Mouse (Mus musculus): ENCODE measurements at regions not wholly inside any gene's neighbourhood (a gene's known extent, or its start where the extent isn't known, plus 50 kb on each side); places are given as distances from the start of the nearest gene placed in this dataset.

DNA sequence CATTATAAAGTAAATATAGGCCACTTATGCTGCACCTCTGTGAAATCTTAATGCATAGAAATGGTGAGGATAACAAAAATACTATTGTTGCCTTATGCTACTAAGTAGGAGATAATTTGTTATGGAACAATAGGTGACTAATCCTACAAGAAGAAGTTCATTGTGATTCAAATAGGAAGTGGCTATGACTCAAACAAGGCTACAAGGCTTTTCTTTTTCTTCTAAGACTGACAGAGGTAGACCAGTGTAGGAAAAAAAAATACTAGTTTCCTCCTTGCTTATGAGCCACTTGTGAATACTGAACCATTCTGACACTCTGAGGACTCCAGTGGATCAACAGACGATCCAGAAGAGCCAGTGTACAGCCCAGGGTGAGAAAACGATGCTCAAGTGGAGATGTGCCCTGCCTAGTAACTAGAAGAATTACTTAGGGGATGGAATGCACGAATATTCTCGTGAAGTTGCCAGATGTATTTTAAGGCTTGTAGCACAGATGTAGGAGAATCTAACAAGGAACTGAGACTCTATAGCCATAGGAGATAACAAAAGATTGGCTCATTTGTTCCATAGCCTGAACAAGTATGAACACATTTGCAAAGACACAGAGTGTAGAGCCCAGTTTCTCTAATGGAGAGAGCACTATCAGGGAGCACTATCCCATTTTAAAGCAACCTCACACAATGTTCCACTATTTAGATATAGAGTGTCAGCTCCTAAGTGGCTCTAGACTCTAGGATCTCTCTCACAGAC is 60.3 kb downstream of the Fzd1 start:
- no peak for DNase-seq (ENCODE audit: extremely low spot score)

DNA sequence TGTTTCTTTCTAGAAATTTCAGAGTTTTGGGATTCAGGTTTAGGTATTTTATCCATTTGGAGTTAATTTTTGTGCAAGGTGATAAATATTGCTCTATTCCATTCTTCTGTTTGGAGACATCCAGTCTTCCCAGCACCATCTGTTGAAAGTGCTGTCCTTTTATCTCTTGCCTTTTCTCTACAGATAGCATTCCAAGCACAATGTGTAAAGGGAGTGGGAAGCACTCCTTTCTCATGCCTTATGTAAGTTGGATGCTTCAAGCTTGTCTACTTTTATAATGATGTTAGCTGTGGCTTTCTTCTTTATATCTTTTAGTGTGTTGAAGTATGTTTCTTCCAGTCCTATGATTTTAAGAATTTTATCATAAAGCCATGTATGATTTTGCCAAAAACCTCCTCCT is 61.1 kb downstream of the Fzd1 start:
- DNase-seq (ENCODE audit: extremely low spot score), result no peak

DNA sequence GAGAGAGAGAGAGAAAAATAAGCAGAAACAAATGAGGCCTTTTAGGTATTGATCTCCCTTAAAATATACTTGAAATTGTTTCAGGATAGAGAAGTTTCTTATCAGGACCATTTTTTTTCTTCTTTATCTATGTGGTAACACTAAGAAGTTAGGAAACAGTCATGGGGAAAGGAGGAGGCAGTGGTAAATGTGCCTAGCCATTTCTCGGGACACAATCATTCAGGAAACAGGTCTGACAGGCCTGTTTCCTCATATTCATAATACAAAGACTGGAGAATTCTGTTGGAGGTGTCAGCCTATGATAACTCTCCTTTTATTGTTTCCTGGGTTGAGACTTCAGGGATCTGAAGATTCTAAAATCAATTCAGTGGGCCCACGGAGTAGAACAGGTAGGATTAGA is 68.7 kb downstream of the Fzd1 start:
- no peak for DNase-seq (ENCODE audit: extremely low spot score)

DNA sequence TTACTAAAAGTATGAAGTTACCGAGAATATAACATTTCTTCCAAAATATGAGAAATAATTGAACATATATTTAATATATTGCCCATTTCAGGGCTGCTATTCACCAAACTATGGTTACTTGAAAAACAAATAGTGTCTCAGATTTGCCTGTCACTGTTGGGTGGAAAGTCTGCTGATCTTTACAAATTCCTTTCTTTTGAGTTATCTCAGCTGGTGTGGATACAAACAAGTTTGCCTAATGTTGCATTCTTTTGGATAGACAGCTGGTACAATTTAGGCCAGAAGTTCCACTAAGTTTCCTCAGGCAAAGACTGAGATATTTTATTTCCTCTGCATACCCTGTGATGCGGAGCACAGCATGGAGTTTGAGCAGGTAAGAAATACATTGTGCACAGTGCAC is 82.5 kb downstream of the Fzd1 start:
- DNase-seq (ENCODE audit: extremely low spot score), result no peak

DNA sequence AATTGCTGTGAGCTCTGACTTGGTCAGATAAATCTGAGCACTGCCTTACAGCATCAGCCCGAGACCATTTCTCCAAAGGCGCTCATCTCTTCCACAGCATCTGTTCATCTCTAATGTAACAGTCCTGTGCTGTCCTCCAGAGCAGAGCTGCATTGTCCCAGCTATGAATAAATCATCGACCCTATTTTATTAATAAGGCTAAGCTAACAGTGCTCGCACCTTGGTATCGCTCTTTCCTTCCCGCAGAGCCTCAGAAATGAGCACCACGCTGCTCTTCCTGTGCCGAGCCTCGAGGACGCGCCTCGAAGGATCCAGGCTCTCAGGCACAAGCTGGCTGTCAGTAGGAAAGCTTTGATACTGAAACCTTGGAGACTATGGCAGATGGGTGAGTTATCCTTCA is 91.5 kb downstream of the Fzd1 start:
- DNase-seq (ENCODE audit: extremely low spot score), result no peak

DNA sequence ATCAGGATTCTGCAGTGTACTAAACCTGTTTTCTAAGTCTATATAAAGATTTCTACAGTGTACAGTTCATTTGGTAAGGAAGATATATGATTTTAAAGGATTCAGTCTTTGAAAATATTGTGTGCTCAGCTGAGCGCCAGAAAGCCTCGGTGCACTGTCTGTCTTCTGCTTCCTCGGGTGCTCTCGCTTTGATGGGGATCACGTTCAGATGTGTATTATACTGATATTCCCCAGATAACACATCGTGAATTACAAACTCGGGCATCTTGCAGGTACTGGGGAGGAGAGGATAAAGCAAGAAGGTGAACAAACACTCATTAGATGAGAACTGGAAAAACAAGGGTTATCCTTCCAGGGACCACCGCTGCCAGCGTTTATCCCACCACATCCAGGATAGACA is 91.9 kb downstream of the Fzd1 start:
- DNase-seq (ENCODE audit: extremely low spot score), result no peak

DNA sequence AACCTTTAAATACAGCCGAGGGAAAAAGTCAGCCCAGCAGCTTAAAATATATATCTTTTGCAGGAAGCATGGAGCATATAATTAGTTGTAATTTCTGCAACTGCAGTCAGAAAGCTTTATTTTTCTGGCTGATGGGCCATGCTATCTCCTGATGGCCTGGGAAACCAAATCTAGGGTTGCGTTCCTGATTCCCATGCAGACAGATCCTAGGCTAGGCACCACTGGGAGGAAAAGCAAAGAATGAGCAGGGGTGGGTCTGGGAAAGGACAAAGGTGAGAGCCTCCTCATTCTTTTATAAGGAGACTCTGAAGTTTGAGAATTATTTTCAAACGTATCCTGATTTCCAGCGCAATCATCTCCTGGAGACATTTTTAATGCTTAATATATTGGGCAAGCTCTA is 92.9 kb downstream of the Fzd1 start:
- no peak for DNase-seq (ENCODE audit: extremely low spot score)

DNA sequence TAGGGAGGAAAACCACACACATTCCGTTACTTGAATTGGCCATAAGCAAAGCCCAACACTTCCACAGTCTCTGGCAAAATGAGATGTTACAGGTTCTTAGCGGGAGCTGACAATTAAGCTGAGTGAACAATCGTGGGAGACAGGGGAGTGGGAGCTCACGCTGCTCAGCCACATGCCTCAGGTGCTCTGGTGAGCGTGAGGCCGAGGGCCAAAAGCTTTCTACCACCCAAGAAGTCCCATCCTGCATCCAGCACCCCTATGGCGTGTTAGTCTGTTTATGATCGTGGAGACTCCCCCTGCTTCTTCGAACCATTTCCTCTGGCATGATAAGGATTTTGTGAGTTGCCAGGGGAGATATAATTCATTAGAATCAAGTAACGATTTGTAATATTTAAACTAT is 93.3 kb downstream of the Fzd1 start:
- DNase-seq (ENCODE audit: extremely low spot score), result no peak

DNA sequence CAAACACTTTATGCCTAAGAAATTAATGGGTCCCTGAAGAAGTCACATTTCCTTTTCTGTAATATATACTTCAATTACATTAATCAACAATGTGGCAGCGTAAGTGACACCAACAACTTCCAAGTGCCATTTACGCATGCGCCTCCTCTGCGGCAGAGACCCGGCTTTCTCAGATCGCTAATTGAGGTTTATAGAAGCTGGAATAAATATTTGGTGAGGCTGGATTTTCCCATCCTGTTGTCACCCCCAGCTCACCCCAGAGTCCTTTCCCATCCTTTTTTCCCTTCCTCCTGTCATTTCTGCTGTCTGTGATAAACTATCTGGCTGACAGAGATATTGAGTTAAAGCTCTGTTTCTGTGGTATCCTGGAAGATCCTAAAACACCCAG is 95.6 kb downstream of the Fzd1 start:
- DNase-seq (ENCODE audit: extremely low spot score), result no peak

DNA sequence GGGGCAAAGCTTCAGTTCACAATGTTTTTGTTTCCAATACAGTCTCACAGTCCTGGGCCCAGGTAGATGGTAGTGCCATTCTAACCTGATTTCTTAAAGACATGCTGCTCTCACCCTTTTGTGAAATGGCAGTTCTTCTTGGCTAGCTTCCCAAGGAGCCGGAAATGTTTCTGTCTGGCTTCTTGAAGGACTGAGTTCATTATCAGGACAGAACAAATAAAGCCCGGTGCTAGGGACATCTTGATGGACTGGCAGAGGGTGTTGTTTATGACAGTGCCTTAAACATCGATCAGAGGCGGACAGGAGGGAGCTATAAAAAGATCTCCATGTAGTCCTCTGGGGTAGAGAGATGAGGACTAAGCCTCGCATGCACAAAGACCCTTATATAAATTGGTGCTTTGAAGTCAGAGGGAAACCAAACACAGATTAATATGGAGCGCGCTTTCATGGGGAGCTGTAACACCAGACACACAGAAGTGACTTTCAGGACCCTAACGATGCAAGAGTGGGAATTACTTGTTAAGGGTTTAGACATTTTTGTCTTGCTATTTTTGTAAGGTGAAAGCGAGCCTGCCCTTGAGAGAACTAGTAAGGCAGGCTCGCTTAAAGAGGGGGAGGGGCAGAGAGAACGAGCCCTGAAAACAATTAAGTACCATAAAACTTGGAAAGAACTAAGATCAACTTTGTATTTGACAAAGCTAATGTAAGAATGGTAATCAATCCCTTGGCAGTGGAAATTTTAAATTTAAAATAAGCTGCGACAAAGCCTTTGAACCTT is 96.2 kb downstream of the Fzd1 start:
- DNase-seq (ENCODE audit: extremely low spot score), result no peak

DNA sequence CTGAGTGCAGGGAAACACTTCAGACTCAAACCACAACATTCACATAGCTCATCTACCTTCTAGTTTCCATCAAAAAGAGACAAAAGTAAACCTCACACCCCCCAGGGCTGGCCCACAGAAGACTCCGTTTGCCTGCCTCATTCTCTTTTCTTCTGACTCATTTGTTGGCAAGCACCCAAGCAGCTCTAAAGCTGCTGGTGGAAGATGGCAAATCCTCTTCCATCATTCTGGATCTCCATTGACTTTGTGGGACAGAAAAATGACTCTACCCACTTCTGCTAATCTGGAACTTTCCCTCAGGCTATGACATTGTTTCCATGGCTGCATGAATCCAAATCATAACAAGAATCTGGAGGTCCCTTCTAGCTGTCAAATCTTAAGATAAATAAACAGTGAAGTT is 99.9 kb downstream of the Fzd1 start:
- DNase-seq (ENCODE audit: extremely low spot score), result no peak

DNA sequence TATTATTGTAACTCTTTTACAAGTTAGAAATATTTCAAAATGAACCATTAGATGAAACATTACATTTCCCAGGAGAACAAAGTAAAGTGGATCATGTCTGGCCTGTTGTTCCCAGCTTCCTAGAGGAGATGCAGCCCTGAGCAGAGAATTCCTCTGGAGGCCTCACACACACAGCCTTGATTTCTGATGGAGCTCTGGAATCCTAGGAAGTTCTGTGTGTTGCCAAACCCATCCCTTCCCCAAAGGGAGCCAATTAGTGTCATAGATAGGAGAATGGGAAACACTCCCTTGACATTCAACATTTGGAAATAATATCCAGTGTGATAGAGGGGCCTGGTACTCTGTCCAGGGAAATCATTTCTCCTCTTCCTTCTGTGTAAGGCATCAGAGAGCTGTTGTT is 103.6 kb downstream of the Fzd1 start:
- no peak for DNase-seq (ENCODE audit: extremely low spot score)

DNA sequence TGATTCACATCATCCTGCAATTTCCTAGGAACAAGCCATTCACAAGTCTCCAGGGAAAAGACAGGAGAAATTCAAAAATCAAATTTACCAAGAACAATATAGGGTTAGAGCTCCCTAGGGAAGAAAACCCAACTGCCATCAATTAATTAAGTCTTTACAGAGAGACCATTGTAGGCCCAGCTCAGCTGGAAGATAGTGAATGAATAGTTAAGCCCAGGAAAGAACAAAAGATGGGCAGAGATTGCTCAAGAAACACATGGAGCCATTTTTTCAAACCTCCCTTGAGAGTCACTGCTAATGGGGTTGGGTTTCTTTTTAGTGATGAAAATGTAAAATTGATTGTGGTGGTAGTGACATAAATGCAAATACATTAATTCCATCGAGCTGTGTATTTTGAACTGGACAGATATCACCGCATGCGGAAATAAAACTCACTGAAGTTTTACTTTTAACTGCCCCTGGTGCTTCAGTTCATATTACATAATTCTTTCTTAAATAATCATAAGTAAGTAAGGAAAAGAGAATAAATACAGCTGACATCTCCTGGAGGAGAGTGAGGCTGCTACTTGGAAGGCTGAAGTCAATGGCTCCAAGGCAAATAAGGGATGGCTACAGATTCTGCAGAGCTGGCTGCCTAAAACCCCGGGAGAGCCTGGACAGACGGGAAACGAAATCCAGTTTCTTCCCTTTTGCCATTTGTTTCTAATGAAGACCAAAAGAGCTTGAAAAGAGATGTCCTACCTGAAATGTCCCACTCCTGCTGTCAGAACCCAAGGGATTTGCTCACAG is 106.5 kb downstream of the Fzd1 start:
- no peak for DNase-seq (ENCODE audit: extremely low spot score)

DNA sequence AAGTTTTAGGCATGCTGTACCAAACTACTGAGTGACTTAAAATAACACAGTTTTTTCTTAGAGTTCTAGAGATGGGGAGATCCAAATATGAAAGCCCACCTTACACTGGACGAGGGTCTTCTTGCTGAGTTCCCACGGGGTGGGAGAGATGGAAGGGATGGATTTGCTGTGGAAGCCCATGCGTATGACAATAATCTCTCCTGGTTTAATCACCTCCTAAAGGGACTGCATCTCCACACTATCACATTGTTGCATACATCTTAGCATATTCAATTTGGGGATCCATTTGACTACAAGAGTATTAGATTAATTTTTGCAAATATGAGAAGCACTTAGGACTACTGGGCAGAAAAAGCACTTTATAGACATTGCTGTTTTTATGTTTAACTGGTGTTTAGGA is 107.1 kb downstream of the Fzd1 start:
- no peak for DNase-seq (ENCODE audit: extremely low spot score)

DNA sequence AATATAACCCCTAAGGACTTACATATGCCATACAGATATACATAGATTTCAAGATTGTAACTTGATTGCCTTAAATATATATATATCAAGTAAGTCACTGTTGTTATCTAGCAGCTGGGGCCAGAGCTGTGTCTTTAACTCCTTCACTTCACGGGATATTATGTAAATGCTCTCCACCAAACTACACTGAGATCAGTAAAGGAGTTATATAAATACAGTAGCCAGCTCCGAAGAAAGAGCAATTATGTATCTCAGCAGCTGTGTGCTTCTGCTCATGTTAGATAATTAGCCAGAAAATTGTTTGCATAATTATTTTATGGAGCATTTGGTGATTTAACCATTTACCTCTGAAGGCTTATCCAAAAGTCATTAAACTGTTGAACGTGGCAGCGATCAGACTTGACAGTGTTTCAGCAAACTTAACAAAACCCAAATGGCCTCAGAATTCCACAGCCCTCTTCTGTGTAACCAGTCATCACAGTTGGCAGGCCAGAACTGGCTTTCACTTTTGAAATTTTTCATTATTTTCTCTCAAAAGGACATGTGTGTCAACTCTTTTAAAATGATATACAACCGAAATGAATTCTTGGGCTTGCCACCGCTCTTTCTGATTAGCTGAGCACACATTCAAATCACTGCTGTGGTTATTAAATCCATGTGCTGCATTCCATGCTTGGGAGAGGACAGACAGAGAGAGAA is 107.8 kb downstream of the Fzd1 start:
- no peak for DNase-seq (ENCODE audit: extremely low spot score)

DNA sequence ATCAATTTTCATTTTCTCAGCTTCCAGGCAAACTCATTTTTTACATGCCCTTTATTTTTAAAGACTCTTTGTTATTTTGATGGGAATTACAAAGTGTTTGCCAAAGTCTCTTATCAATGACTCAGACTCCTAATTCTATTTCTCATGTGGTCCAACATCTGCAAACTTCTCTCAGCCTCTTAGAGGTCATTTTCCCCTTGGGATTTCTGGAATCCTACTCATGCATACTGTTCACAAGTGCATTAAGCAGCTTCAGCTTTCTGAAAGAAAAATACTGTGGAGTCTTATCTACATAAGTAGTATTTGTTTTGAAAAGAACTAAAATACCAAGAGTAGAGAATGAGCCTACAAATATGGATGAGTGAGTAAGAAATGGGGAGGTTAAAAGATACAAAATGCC is 116.8 kb downstream of the Fzd1 start:
- DNase-seq (ENCODE audit: extremely low spot score), result no peak

DNA sequence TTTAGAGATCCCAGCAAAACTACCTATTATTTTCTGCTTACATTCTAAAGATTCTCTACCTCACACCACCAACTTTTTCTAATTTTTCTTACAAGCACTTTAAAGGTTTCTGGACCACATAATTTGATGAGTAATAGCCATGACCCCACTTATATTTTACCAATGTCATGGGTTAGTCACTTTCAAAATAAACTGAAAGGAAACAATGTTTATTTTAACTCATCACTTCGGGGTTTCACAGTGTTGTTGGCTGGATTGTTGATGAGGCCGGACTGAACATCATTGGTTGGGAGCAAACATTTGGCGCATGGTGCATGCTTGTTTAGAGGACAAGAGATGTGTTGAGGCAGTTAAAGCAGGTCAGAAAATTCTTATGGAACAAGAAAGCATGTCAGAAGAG is 124.1 kb downstream of the Fzd1 start:
- DNase-seq (ENCODE audit: extremely low spot score), result no peak

DNA sequence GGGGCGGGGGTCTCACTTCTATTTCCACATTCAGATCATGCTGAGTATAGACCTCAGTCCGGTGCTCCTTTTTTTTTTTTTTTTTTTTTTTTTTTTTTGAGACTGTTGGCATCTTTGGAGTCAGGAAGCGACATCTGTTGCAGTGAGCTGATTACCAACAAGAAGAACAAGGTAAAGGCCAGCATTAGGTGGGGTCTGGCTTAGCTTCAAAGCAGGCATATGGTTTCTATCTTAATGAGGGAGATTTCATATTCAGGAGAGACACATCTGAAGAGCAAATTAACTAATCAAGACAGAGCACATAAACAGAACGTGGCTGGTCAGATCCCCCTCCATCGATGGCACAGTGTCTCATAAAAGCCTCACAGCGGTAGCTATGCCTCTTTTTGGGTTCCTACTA is 132.6 kb downstream of the Fzd1 start:
- DNase-seq (ENCODE audit: extremely low spot score), result no peak

DNA sequence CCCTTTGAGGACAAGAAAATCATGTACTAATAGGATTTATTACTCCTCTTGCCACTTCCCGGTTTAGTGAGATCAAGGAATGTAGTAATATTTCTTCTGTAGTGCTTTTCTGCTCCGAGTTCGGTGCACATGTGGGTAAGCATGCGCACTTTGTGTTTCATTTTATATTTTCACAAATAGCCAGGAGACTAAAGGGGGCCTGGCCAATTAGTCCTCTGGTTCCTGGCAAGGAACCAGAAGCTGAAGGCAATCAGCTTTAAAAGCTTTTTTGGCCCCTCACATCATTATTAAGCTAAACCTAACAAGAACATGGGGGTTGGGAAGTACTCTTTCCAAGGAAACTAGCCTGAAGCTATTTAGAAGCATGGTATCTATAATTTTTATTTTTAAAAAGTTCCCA is 134.2 kb downstream of the Fzd1 start:
- DNase-seq (ENCODE audit: extremely low spot score), result no peak

DNA sequence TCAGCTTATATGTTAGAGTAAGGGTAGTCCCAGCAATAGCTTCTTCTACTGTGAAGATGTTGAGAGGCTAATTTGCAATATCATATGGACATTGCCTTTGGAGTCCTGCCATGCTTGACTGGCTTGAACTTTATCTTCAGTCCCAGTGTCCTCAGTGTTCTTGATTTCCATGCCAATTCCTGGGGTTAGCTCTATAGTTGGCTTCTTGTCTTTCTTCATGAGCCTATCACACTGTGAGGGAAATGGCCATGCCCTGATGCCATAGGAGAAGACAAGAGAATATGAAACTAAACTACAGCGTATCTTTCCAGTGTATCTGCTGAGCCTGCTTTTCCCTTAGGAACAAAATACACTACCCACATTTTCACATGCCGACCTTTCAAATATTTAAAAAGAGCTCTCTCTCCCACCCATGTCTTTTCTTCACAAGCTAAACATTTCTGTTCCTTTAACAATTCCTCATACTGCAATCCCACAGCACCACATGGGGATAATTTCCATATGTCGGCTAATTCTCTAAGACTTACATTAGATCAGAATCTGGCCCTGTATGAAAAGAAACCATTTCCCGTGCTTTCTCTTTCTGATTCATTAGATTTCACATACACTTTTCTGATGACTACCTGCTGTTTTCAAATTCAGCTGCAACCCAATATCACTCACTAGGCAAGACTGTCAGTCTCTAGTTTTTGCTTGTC is 137.2 kb downstream of the Fzd1 start:
- DNase-seq (ENCODE audit: extremely low spot score), result no peak

DNA sequence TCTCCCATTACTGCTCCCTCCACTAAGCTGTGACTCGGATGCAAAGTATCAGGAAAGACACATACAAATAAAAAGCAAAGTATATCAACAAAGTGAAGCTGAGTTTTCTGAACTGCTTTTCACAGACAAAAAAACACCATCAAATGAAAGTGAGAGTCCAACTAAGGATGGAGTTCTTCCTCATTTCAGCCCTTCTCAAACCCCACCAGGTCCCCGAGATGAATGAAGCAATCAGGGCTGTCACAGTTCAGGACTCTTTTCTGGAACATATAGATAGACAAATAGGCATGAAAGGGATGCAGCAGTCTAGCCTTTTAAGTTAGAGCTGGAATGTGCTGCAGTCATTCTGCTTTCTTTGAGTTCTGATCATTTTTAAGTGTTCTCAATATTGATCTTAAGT is 142.6 kb downstream of the Fzd1 start:
- no peak for DNase-seq (ENCODE audit: extremely low spot score)

DNA sequence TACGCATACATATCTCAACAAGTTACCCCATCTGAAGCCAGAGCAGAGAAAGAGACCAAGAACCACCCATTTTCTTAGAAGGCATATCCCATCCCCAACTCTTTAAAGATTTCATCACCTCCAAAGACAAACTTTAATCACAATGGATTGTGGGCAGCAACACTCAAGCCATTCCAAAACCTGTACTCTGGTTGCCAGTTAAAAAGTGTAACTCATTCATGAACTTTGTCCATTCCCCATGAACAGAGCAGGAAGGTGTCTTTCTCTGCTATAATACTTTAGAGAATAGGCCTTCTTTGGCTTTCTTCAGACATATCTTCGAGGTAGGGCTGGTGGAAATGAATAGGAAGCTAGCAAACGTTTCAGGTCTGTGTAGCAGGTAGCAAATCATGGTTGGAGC is 160.4 kb downstream of the Fzd1 start:
- DNase-seq (ENCODE audit: extremely low spot score), result no peak

Measured in embryo, embryonic 9.5 days (tissue).